Mouse (Mus musculus) gastrocnemius, adult 2 months (tissue): ENCODE measurements around the gene Ipo9. TPM values are rescaled to one million over a fixed set of nuclear protein-coding genes. Genes with fewer than 3 reads are reported as not detected.
A peak's percentile ranks its signal among the peaks of the same experiment; 100 is the strongest.

Source experiments
- DNase-seq: peaks from one replicate; pipeline ENCODE4 v3.0.0; 2022
- H3K27ac ChIP-seq: fragments of 200-600 bp; 2 replicates; pipeline ENCODE4 v1.8.1; 2022; ENCODE audit warnings: mild to moderate bottlenecking
- H3K4me3 ChIP-seq: fragments of 200-600 bp; 2 replicates; pipeline ENCODE4 v1.8.1; 2022; ENCODE audit warnings: mild to moderate bottlenecking, moderate library complexity
- CTCF ChIP-seq: fragments of 200-600 bp; IDR thresholded peaks from 2 replicates; pipeline ENCODE4 v1.8.1; 2022; ENCODE audit warnings: antibody characterized with exemption, mild to moderate bottlenecking, moderate library complexity
- intact Hi-C: fragments of 180-260 bp; cut with DNase I; formaldehyde crosslinking; loops from one replicate; pipeline ENCODE4 v1.15.1; 2025
- total RNA-seq, 2 experiments: library from RNA; stranded (reverse); gene quantifications; 2 replicates each; pipeline ENCODE4 v1.2.3; 2021

Gene Ipo9
- total RNA-seq, 2 experiments from 2014 or later, result 24.0 to 27.8 TPM

DNA sequence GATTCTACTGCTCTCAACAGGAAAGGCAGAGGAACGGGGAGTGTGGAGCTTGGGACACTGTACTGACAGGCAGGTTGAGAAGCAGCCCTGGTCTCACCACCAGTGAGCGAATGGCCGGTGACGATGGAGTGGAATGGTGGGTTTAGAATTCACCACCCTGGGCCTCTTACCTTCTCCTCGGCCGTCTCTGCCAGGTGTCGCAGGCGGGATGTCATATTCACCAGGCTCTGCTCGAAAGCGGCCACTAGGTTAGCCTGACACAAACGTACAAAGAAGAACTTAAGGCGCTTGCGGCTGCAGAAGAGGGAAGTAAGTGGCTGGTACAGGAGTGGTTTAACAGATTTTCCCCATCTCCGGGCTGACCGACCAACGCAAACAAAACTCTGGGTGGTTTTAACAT, 30.2 kb upstream of the Ipo9 start:
- intact Hi-C loops, result loop anchor here (10.0 kb wide), 1 partner anchor 244 kb away; no protein-coding TSS in a partner anchor
- Histone ChIP-seq H3K4me3 (no peak overlapping the region), H3K27ac (no peak overlapping the region)
- no peak for DNase-seq
- TF ChIP-seq CTCF, result no peak

DNA sequence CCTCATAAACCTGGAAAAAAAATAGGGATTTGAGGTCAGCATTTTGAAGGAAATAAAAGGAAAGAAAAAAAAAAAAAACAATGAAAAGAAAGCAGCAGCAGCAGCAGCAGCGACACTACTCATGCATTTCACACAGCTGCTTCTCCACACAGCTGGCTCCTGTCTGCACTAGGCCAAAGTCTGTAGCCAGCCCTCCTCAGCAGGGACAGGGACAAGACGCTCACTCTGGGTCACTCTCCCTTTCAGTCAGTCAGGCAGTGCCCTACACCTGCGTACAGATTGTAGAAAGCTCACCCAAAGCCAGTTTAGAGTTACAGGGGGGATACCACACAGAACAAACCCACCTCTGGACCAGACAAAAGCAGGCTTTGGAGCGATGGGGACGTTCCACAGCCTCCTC, 27.6 kb upstream of the Ipo9 start:
- intact Hi-C loops, result no loop called here
- Histone ChIP-seq H3K4me3 (no peak overlapping the region), H3K27ac (no peak overlapping the region)
- no peak for DNase-seq
- TF ChIP-seq CTCF, result no peak

DNA sequence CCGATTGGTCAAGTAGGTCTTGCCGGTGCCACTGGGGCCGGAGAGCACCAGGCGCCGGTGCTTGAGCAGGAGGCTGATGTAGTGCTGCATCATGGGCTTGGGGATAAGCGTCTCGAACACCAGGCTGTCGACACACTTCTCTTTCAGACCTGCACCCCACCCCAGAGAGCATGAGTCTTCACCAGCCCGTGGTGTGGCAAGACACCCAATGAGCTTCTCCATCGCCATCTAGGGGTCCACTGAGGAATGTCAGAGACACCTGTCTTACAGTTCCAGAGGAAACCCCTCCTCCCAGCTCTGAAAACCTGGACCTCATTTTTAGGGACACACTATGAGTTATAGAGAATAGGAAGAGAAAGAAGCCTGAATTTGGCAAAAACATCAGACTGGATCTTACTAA, 22.0 kb upstream of the Ipo9 start:
- peak; percentile 59 for TF ChIP-seq CTCF
- no peak overlapping the region for H3K4me3 ChIP-seq
- DNase-seq, result peak; percentile 38
- no peak overlapping the region for H3K27ac ChIP-seq
- intact Hi-C loops, result no loop called here

DNA sequence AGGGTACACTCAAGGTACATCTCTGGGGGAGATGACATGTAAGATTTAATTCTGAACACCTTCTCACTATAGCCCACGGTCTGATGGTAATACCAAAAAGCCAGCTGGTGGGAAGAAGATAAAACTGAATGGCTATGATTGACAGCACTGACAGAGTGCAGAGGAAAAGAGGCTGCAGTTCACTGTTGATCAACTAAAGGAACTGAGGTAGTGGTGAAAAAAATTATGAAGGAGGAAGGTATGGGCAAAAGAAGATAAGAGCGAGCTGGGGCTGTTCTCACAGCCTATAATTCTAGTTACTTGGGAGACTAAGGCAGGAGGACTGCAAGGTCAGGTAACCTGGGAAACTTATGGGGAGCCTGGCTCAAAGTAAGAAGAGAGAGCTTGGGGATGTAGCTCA, 21.1 kb upstream of the Ipo9 start:
- no peak for DNase-seq
- intact Hi-C loops, result no loop called here
- no peak overlapping the region for H3K4me3 ChIP-seq
- no peak for TF ChIP-seq CTCF
- H3K27ac ChIP-seq, result no peak overlapping the region

DNA sequence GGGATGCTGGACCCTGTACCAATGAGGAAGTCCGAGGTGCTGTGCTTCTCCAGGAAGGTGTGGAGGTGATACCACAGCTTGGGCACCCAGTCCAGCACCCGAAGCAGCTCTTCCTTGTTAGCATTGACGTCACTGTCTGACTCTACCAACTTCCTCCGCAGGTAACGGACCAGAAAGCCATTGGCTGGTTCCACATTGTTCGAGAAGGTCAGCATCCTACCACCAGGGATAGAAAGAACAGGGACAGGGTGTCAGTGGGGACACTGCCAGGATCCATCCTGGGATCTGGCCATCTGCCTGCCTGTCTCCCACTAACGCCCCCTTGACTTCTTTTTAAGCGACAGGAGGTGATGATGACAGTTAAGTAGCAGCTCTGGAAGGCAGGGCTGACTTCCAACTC, 19.6 kb upstream of the Ipo9 start:
- no peak for TF ChIP-seq CTCF
- Histone ChIP-seq H3K27ac (no peak overlapping the region), H3K4me3 (no peak overlapping the region)
- no peak for DNase-seq
- intact Hi-C loops, result no loop called here

DNA sequence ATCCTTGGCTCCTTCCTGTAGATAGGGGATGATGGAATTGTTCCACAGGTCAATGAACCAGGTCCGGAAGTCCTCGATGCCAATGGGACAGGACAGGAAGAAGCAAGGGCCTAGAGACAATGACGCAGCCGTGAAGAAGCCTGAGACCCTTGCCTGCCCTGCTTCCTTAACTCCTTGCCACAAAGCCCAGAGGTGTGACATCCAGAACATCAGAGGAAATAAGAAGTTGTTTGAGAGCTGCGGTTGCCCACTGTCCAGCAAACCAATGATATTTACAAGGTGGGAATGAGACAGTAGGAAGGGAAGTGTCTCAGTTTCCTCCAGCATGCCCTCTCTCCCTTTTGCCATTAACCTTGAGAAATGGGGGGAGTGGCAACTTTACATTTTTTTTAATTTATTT, 18.6 kb upstream of the Ipo9 start:
- no peak for TF ChIP-seq CTCF
- no peak for DNase-seq
- no peak overlapping the region for H3K27ac ChIP-seq
- intact Hi-C loops, result no loop called here
- no peak overlapping the region for H3K4me3 ChIP-seq

DNA sequence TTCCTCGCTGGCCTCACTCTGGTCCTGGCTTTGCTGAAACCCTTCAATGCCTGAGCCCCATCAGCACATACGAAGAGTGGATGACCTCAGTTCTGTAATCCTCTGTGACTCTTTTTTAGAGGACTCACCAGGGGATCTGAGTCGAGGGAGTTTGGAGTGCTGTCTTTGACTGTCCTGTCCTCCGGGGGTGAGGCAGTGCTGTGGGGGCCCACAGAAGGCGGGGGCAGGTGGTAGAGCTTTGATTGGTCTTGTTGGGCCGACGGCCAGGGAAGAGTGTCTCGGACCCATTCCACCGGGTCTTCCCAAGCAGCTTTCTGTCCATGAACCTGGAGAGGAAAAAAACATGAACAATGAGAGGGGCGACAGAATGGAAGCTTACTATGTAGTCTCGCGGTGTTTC, 13.2 kb upstream of the Ipo9 start:
- H3K4me3 ChIP-seq, result no peak overlapping the region
- TF ChIP-seq CTCF, result no peak
- intact Hi-C loops, result no loop called here
- DNase-seq, result no peak
- H3K27ac ChIP-seq, result no peak overlapping the region

DNA sequence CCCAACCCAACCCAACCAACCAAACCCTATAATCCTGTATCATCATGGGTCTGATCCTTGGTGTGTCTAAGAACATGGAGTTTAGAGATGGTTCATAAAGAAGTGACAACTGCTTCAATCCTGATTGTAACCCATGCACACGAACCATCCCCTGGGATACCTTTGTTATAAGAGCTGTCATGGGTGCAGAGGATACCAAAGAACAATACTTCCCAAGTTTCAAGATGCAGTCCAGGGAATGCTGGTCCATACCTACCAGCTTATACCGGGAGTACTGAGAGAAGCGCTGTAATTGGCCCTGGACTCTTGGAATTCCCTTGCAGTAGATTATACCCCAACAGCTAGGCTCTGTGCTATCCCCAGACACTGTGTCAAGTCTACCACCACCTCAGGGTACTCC, 11.6 kb upstream of the Ipo9 start:
- intact Hi-C loops, result no loop called here
- H3K27ac ChIP-seq, result no peak overlapping the region
- no peak overlapping the region for H3K4me3 ChIP-seq
- TF ChIP-seq CTCF, result no peak
- no peak for DNase-seq

DNA sequence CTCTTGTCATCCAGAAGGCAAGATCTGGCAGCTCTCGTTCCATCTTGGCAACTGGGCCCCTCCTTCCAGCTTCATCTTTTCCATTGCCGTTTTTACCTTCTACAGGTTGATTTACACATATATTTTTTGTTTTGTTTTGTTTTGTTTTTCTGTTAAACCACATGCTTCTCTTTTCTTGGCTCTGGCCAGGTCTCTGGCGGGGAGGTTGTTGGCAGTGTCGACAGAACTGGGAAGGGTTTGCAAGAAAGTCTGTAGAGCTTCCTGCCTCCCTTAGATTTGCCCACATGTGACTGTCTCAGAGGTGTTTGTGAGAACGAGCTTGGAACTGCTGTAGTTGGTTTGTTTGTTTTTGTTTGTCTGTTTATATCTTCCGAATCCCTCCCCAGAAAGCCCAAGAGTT, 10.7 kb upstream of the Ipo9 start:
- DNase-seq, result no peak
- no peak for TF ChIP-seq CTCF
- intact Hi-C loops, result no loop called here
- Histone ChIP-seq H3K4me3 (no peak overlapping the region), H3K27ac (no peak overlapping the region)

DNA sequence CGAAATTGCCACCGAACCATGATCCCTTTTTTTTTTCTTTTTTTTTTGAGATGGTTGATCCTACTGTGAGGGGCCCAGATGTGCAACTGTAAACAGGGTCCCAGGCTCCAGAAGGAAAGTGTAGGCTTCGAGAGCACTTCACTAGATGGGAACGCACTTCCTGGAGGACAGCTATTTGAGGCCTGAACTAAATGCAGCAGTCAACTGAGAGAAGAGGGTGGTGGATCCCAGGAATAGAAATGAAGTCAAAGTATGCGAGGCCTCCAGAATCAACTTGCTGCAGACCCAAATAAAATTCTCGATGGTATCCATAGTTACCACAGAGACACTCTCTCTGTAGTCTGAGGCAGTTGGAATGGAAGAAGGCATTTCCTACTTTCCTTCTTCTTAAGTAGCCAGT, 8.5 kb upstream of the Ipo9 start:
- intact Hi-C loops, result no loop called here
- no peak for TF ChIP-seq CTCF
- H3K4me3 ChIP-seq, result no peak overlapping the region
- no peak for DNase-seq
- H3K27ac ChIP-seq, result no peak overlapping the region

DNA sequence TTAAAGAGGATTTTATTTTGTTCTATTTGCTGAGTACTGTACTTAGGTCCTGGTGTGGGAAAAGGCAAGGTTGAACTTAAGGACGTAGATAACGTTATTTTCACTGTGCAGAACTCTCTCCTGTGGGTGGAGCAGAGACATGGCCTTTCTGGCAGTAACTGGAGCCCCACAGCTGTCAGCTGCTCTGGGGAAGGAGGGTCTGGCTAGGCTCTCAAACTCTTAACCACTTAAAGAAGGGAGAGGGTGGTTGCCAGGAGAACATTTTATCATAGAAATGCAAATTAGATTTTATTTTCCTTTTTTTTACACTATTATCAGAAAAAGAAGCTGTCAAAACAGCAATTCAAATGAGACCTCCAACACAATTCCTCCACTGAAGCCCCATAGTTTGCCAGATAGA, 5.5 kb upstream of the Ipo9 start:
- peak overlapping the region; percentile 56; the same call in 1 of the 2 replicates for H3K27ac ChIP-seq
- no peak overlapping the region for H3K4me3 ChIP-seq
- TF ChIP-seq CTCF, result no peak
- DNase-seq, result peak; percentile 69
- intact Hi-C loops, result no loop called here

DNA sequence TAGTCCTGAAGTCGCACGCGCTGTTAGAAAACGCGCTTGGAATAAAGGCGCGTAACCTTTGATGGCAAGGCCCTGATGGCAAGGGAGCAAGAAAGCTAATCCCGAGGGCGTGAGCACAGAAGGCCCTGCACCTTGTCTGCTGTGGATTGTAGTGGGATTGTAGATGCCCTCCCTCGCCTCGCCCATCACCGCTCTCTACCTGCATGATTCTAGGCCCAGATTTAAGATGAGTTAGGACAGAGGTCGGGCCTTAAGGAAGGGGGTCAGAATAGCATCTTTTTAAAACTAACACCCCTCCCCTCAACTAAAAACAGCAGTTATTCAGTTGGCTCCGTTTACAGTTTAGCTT, 344 bp upstream of the Ipo9 start:
- peak overlapping the region; percentile 94 for H3K27ac ChIP-seq
- TF ChIP-seq CTCF, result no peak
- no peak for DNase-seq
- intact Hi-C loops, result no loop called here
- H3K4me3 ChIP-seq, result peak overlapping the region; percentile 76

DNA sequence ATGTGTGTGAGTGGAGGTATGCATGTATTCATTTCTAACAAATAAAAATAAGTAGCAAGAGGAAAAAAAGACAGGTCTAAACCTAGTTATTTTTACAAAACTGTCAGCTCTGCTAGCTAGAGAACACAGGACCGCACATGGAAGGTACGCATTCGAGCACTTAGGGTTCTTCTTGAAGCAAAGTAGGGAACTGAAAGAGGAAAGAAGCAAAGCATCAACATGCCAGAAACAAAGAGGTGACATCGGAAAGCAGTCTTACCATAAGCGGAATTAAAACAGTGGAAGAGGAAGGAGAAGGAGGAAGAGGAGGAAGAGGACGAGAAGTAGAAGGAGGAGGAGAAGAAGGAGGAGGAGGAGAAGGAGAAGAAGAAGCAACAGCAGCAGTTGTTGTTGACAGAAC, 2.9 kb downstream of the Ipo9 start:
- intact Hi-C loops, result no loop called here

DNA sequence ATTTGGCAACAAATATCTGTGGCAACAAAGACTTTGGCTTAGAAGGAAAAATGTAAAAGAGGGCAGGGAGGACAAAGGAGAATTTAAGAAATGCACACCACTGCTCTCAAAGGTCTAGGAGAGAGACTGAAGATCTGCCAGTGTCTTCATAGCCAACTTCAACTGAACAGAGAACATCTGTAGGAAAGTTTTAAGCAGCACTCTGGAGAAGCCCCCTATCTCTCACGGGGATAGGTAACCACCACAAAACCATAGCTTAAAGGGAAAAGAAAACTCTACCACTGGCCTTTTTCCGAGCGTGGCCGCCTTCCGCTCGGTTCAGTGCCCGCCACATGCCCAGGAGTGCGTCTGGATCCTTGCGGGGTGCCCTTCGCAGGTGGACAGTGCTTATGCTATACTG, 3.7 kb downstream of the Ipo9 start:
- TF ChIP-seq CTCF, result no peak
- intact Hi-C loops, result no loop called here
- Histone ChIP-seq H3K4me3 (no peak overlapping the region), H3K27ac (no peak overlapping the region)
- no peak for DNase-seq

More for the DNA sequence above, 2.9 kb downstream of the Ipo9 start:
- Histone ChIP-seq H3K27ac (no peak overlapping the region), H3K4me3 (no peak overlapping the region)
- DNase-seq, result no peak
- TF ChIP-seq CTCF, result no peak

DNA sequence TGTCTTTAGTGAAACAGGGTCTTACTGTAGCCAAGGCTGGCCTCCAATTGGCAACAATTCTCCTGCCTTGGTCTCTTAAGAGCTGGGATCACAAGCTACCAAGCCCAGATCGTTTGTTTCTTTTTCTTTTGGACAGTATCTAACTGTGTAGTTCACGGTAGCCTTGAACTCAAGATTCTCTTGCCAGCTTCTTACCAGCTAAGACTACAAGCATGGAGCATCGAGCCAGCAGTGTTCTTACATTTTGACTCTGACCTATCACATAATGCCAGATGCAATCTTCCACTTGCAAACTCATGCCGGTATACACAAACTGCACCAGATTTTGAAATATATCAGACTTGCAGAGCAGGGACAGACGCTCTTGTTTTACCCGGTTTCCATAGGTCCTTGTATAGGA, 7.5 kb downstream of the Ipo9 start:
- no peak overlapping the region for H3K27ac ChIP-seq
- intact Hi-C loops, result no loop called here
- TF ChIP-seq CTCF, result no peak
- H3K4me3 ChIP-seq, result no peak overlapping the region
- DNase-seq, result no peak
